Mouse (Mus musculus) embryonic facial prominence, embryonic 15.5 days (tissue): ENCODE results near the gene Ntm. TPM values are rescaled to one million over a fixed set of nuclear protein-coding genes. Genes with fewer than 3 reads are reported as not detected.

Source experiments
- ATAC-seq: fragments of 200-750 bp; cut with Nextera tagmentation; 2 replicates; pipeline ENCODE4 v1.8.0; 2017; ENCODE audit warnings: low read depth, moderate TSS enrichment; ENCODE audit not compliant: insufficient number of reproducible peaks, low FRiP score, low TSS enrichment
- H3K27ac ChIP-seq: fragments of 300-500 bp; sonication (generic); replicated peaks from 2 replicates; pipeline ENCODE4 v1.5.1; 2015; ENCODE audit warnings: mild to moderate bottlenecking, inconsistent platforms
- H3K27me3 ChIP-seq: fragments of 300-500 bp; sonication (generic); 2 replicates; pipeline ENCODE4 v1.6.1; 2015; ENCODE audit warnings: inconsistent platforms
- H3K36me3 ChIP-seq: fragments of 300-500 bp; sonication (generic); 2 replicates; pipeline ENCODE4 v1.6.1; 2015; ENCODE audit warnings: mild to moderate bottlenecking, inconsistent platforms
- H3K4me1 ChIP-seq: fragments of 300-500 bp; sonication (generic); 2 replicates; pipeline ENCODE4 v1.6.1; 2015; ENCODE audit warnings: inconsistent platforms
- H3K4me2 ChIP-seq: fragments of 300-500 bp; sonication (generic); replicated peaks from 2 replicates; pipeline ENCODE4 v1.6.1; 2015; ENCODE audit warnings: mild to moderate bottlenecking, inconsistent platforms
- H3K4me3 ChIP-seq: fragments of 300-500 bp; sonication (generic); replicated peaks from 2 replicates; pipeline ENCODE4 v1.5.1; 2015; ENCODE audit warnings: mild to moderate bottlenecking, inconsistent platforms
- H3K9ac ChIP-seq: fragments of 300-500 bp; sonication (generic); 2 replicates; pipeline ENCODE4 v1.6.1; 2015; ENCODE audit warnings: inconsistent platforms
- H3K9me3 ChIP-seq: fragments of 300-500 bp; sonication (generic); replicated peaks from 2 replicates; pipeline ENCODE4 v1.6.1; 2016; ENCODE audit warnings: inconsistent platforms
- WGBS: fragments of 180-500 bp; shearing (Covaris S2); methylation state at CpG from one replicate; pipeline ENCODE4 v1.1.7; 2015; 5-methylcytosine and 5-hydroxymethylcytosine counted together
- polyA plus RNA-seq: library from polyadenylated mRNA; unstranded; fragments of >200 nt; fragmentation: Nextera tagmentation; extraction: Ambion mirVana; gene quantifications from 2 replicates; pipeline ENCODE4 v1.2.1, GENCODE M21; 2015

Gene Ntm
- polyA plus RNA-seq, 1 experiment from 2014 or later: 23.8 TPM

DNA sequence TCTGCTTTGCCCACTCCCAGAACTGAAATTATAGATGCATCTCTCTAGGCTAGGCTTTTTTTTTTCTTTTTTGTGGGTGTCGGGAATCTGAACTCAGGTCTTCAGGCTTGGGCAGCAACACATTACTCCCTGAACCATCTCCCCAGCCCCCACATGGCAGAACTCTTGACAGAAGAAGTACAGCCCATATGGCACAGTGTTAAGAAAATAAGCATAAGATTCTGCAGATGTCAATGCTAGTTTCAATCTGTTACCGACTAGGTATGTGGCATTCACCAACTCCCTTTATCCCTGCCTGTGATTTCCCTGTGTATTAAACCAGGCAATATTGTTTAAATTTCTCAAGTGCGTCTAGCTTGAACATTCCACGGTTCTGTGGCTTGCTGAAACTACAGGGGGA is 166.7 kb downstream of the Ntm start:
- H3K27ac ChIP-seq: no peak overlapping the region
- no peak overlapping the region for H3K4me3 ChIP-seq
- 47% methylated on average over 4 of the region's 4 CpGs for WGBS
- ATAC-seq: no peak
- H3K9ac ChIP-seq: no peak overlapping the region
- no peaks in the 10 kb centered on the region for H3K36me3 ChIP-seq
- no peaks in the 10 kb centered on the region for H3K4me1 ChIP-seq
- no peak overlapping the region for H3K4me2 ChIP-seq
- no peaks in the 10 kb centered on the region for H3K9me3 ChIP-seq
- no peaks in the 10 kb centered on the region for H3K27me3 ChIP-seq

DNA sequence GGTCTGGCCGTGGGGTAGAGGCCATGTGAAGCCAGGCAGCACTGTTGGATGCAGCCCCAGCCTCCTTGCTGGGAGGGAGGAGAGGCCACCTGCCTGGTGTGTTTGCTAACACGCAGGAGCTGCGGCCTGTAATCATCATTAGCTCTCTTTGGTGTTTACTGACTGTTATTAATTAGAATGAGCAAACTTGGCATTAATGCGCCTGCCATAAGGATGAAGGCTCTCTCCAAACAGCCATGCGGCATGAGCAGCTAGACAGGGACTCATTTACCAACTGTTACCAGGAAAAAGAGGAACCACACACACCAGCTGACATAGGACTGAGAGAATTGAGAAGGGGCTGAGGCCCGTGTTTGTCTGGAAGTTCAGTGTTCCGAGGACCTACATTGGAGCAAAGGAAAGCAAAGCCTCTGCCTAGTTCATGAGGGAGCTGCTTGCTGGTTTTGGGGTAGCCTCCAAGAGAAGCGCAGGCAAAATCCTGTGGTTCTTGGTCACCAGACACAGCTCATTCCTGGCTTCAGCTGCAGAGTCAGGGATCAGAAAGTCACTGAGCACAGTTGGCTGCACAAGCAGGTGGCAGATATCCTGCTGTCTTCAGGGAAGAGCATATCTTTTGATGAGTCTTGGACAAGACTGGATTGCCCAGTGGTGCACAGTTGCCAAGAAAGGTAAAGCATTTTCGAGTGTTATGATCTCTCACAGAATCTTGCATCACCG is 171.6 kb downstream of the Ntm start:
- H3K36me3 ChIP-seq: no peaks in the 10 kb centered on the region
- H3K4me1 ChIP-seq: no peaks in the 10 kb centered on the region
- no peak for ATAC-seq
- H3K27me3 ChIP-seq: no peaks in the 10 kb centered on the region
- no peak overlapping the region for H3K9ac ChIP-seq
- H3K27ac ChIP-seq: no peak overlapping the region
- H3K9me3 ChIP-seq: no peaks in the 10 kb centered on the region
- 64% methylated on average over 10 of the region's 10 CpGs for WGBS
- no peak overlapping the region for H3K4me3 ChIP-seq
- no peak overlapping the region for H3K4me2 ChIP-seq

DNA sequence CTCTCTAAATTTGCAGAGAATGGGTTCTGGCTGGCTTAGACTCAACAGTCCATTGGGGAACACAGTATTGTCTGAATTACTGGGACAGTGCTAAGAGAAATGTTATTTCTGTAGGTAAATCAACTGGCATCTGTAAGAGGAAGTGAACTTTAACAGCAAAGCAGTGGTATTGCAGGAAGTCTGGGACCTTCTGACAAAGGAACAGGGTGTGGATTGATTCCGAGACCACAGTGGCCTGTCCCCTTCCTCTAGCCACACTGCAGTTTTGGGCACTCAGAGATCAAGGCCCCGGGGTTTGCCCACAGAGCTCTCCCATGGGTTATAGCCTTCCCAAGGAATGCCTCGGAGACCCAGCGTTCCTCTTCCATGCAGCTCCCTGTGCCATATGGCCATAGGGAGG is 172.9 kb downstream of the Ntm start:
- Histone ChIP-seq H3K27me3 (no peaks in the 10 kb centered on the region), H3K4me2 (no peak overlapping the region), H3K27ac (no peak overlapping the region), H3K9me3 (no peaks in the 10 kb centered on the region), H3K9ac (no peak overlapping the region), H3K4me3 (no peak overlapping the region), H3K36me3 (no peaks in the 10 kb centered on the region), H3K4me1 (no peaks in the 10 kb centered on the region)
- no peak for ATAC-seq
- 66% methylated on average over 4 of the region's 4 CpGs for WGBS

DNA sequence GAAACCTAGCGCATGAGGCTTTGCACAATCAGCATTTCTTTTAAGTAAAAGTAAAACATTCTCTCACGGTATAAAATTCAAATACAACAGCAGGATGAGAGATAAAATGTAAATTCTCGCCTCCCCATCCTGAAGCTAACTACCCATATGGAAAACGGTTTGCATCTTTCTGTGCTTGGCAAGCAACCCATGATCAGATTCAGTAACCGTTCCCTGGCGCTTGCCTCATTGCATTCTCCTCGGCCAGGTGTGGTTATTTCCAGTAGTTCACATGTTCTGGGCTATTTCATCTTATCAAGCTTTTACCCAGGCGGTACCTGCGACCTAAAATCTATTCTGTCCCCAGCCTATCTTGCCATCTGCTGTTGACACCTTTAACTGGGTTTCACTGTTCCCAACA is 174.1 kb downstream of the Ntm start:
- no peak for ATAC-seq
- WGBS: 86% methylated on average over 9 of the region's 9 CpGs
- H3K4me1 ChIP-seq: no peaks in the 10 kb centered on the region

DNA sequence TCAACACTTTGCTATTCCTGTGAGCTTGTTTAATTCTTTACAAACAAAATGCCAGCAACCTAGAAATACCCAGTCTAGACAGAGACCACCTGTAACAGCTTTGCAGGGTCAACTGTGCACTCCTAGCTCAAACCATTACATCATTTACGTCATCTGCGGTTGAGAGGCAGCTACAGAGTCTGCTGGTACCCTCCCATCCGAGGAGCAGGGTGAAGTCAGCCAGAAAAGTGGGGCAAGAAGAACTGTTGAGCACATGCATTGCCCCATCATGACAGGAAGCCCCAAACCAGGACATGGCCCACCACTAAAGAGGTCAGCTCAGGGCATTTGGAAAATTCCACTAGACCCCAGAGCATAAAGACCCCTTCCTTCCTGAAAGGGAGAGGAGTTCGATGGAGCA is 175.5 kb downstream of the Ntm start:
- Histone ChIP-seq H3K4me3 (no peak overlapping the region), H3K27me3 (no peaks in the 10 kb centered on the region), H3K4me2 (no peak overlapping the region), H3K9ac (no peak overlapping the region), H3K4me1 (no peaks in the 10 kb centered on the region), H3K36me3 (no peaks in the 10 kb centered on the region), H3K9me3 (no peaks in the 10 kb centered on the region), H3K27ac (no peak overlapping the region)
- no peak for ATAC-seq
- 71% methylated on average over 4 of the region's 4 CpGs for WGBS

More for the DNA sequence above, 174.1 kb downstream of the Ntm start:
- Histone ChIP-seq H3K27me3 (no peaks in the 10 kb centered on the region), H3K9me3 (no peaks in the 10 kb centered on the region), H3K27ac (no peak overlapping the region), H3K36me3 (no peaks in the 10 kb centered on the region), H3K4me2 (no peak overlapping the region), H3K4me3 (no peak overlapping the region), H3K9ac (no peak overlapping the region)

DNA sequence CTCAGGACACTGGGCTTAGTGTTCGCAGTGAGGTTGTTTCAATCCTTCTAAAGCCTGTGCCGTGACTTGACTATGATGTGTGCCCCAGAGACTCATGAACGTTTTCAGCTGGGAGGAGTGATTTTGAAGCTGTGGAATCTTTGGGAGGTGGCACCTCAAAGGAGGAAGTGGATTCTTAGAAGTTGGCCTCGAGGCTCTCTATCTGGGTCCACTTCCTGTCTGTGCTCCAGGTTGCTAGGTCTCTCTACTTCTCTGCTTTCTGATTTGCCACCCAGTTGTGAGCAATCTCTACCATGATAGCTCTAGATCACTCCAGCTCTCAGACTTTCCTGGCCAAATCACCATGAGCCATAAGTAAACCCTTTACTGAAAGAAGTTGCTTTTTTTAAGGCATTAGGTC is 180.2 kb downstream of the Ntm start:
- no peak for ATAC-seq
- no peaks in the 10 kb centered on the region for H3K27me3 ChIP-seq
- WGBS: 83% methylated on average over 4 of the region's 4 CpGs

DNA sequence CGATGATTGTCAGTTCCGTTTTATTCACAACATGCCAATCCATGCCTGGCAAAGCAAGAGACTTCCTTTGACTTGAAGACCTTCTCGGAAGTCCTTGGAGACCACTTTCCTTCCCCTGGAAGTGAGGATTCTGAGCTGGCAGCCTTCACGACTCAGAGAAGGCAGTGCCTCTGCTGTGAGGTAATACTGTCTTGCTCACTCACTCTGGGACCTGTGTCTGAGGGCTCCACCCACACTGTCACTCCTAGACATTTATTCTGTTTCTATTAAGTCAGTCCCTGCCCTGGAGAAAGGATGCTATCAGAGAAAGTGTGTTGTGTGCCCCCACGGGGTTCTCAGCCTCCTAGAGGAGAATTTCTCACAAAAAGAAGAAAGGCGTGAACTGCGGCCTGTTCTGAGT is 183.2 kb downstream of the Ntm start:
- H3K9ac ChIP-seq: no peak overlapping the region
- no peaks in the 10 kb centered on the region for H3K36me3 ChIP-seq
- no peak overlapping the region for H3K27ac ChIP-seq
- H3K9me3 ChIP-seq: no peaks in the 10 kb centered on the region
- H3K4me3 ChIP-seq: no peak overlapping the region
- 62% methylated on average over 7 of the region's 7 CpGs for WGBS
- no peak for ATAC-seq
- no peak overlapping the region for H3K4me2 ChIP-seq
- H3K4me1 ChIP-seq: no peaks in the 10 kb centered on the region
- no peaks in the 10 kb centered on the region for H3K27me3 ChIP-seq

More for the DNA sequence above, 180.2 kb downstream of the Ntm start:
- H3K9me3 ChIP-seq: no peaks in the 10 kb centered on the region
- no peaks in the 10 kb centered on the region for H3K4me1 ChIP-seq
- H3K4me3 ChIP-seq: no peak overlapping the region
- no peak overlapping the region for H3K4me2 ChIP-seq
- no peak overlapping the region for H3K9ac ChIP-seq
- H3K27ac ChIP-seq: no peak overlapping the region
- H3K36me3 ChIP-seq: no peaks in the 10 kb centered on the region

DNA sequence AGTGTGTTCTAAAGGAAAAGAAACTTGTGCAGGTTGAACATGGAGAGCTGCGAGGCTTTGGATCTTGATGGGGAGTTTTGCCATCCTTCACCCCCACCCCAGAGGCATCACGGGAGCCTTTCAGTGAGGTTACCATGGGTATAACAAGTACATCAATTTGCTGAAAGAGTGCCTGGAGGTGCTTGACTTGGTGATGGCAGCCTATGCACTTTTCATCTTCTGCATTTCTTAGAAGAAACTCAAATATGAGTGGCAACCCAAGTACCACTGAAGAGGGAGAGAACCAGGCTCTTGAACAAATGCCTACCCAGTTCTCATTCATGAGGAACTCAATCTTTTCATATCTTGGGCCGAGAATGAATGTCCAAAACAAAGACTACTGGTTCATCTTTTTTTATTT is 186.0 kb downstream of the Ntm start:
- no peak overlapping the region for H3K9ac ChIP-seq
- no peaks in the 10 kb centered on the region for H3K36me3 ChIP-seq
- no peaks in the 10 kb centered on the region for H3K9me3 ChIP-seq
- H3K4me2 ChIP-seq: no peak overlapping the region
- no peaks in the 10 kb centered on the region for H3K27me3 ChIP-seq
- no peaks in the 10 kb centered on the region for H3K4me1 ChIP-seq
- no peak overlapping the region for H3K4me3 ChIP-seq
- H3K27ac ChIP-seq: no peak overlapping the region
- ATAC-seq: no peak
- WGBS: 83% methylated on average over 3 of the region's 3 CpGs

DNA sequence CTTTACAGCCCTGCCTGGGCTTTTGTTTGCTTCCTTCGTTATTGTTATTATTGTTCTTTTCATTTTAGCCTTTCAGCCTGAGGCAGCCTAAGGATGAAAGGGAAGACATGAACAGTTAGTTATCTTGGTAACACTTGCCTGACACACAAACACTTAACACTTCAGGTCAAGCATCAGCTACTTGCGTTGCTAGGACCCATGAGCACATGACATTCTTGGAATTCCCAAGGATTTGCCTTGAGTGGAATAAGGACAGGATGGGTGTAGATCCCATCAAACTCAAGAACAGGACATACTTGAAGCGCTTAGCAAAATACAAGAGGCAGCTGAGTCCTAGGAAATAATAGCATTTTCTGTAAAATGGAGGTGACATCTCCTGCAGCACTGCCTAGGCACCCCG is 186.4 kb downstream of the Ntm start:
- H3K4me2 ChIP-seq: no peak overlapping the region
- WGBS: 66% methylated on average over 4 of the region's 4 CpGs
- H3K27ac ChIP-seq: no peak overlapping the region
- H3K9me3 ChIP-seq: no peaks in the 10 kb centered on the region
- no peak overlapping the region for H3K4me3 ChIP-seq
- H3K27me3 ChIP-seq: no peaks in the 10 kb centered on the region
- H3K9ac ChIP-seq: no peak overlapping the region
- no peaks in the 10 kb centered on the region for H3K36me3 ChIP-seq
- no peaks in the 10 kb centered on the region for H3K4me1 ChIP-seq
- ATAC-seq: no peak

DNA sequence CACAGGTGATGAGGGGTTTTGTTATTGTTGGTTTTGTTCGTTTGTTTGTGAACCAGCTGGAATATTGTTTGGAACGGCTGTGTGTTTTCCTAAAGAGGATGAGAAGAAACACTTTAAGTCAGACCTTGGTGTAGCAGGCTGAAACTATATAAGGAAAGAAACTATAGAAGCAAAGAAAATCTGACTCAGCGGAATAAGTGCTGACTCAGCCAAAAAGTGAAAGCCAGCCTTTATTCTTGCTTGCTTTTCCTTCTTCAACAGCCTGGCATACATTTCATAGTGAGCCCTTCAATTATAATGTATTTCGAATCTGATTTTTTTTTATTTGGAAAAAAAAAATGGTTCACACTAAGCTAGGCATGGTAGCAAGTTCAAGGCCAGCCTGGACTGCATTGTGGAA is 186.9 kb downstream of the Ntm start:
- no peaks in the 10 kb centered on the region for H3K9me3 ChIP-seq
- ATAC-seq: no peak
- no peaks in the 10 kb centered on the region for H3K36me3 ChIP-seq
- H3K27me3 ChIP-seq: no peaks in the 10 kb centered on the region
- H3K4me1 ChIP-seq: no peaks in the 10 kb centered on the region
- no peak overlapping the region for H3K4me2 ChIP-seq
- no peak overlapping the region for H3K4me3 ChIP-seq
- no peak overlapping the region for H3K27ac ChIP-seq
- H3K9ac ChIP-seq: no peak overlapping the region
- 78% methylated on average over 4 of the region's 4 CpGs for WGBS

DNA sequence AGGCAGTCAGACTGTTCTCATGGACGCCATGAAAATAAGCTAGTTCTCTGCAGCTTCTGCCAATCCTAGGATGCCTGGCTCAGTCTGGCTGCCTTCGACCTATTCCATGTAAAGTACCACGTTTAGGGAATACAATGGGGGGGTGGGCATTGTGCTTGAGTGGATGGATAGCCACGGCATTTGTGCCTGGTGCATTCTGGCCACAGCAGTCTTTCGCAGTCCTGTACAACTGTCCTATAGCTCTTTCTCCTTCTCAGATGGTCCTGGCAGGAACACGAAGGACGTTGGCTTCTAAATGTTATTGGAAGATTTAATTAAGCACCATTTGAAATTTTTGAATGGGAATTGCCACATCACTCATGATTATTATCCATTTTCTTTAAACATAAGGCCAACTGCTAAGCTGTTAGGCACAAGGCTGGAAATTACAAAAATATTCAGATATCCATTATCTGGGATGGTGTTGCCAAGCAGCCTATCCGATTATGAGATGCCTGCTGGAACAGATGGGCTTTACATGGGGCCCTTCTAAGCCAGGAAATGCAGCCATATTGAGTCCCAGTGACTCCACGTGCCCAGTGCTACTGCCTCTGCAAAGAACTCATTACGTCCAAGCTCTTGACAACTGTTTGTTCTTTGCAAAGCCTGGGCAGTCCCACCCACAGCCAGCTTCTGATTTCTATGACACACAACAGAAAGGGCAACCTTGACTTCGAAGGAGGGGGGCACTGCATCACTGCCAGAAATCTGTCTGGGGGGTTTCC is 190.1 kb downstream of the Ntm start:
- WGBS: 77% methylated on average over 11 of the region's 11 CpGs
- no peak for ATAC-seq
- no peak overlapping the region for H3K4me2 ChIP-seq
- no peaks in the 10 kb centered on the region for H3K36me3 ChIP-seq
- no peak overlapping the region for H3K4me3 ChIP-seq
- no peaks in the 10 kb centered on the region for H3K27me3 ChIP-seq
- H3K27ac ChIP-seq: no peak overlapping the region
- H3K9ac ChIP-seq: no peak overlapping the region
- H3K4me1 ChIP-seq: no peaks in the 10 kb centered on the region
- no peaks in the 10 kb centered on the region for H3K9me3 ChIP-seq

DNA sequence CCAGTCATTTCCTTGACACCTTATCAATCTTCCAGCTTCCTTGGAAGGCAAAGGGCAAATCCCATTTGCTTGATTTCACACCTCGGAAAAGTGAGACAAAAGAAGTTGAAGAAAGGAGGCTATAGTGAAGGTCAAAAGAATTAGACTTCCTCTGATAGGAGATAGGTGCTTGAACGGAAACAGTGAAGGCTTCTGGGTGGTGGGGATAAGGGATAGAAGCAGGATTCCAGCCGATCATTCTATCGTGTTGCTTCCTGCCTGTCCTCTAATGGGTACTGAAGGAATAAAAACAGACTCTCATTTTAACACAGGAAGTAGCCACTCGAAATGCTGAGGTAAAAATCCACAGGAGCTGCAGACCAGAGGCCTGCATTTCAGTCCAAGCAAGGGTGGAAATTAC is 191.1 kb downstream of the Ntm start:
- no peak for ATAC-seq

More for the DNA sequence above, 191.1 kb downstream of the Ntm start:
- H3K36me3 ChIP-seq: no peaks in the 10 kb centered on the region
- H3K27me3 ChIP-seq: no peaks in the 10 kb centered on the region
- WGBS: 42% methylated on average over 5 of the region's 5 CpGs
- H3K9ac ChIP-seq: no peak overlapping the region
- no peak overlapping the region for H3K4me3 ChIP-seq
- no peak overlapping the region for H3K4me2 ChIP-seq
- H3K27ac ChIP-seq: no peak overlapping the region
- no peaks in the 10 kb centered on the region for H3K4me1 ChIP-seq
- no peaks in the 10 kb centered on the region for H3K9me3 ChIP-seq
